Mouse (Mus musculus): Measurements from ENCODE around the gene Dpf1. TPM values are rescaled to one million over a fixed set of nuclear protein-coding genes. Genes with fewer than 3 reads are reported as not detected.

The Dpf1 gene
- polyA plus RNA-seq (2012; rRNA removed; ENCODE audit: low replicate concordance) = 0.48 and 2.4 TPM in 2 replicates

GRCm38 (mm10) chr7:29303738-29304462 is at the start of gene Dpf1:
Dpf1 (plus strand) TSS chr7:29303951.

DNA sequence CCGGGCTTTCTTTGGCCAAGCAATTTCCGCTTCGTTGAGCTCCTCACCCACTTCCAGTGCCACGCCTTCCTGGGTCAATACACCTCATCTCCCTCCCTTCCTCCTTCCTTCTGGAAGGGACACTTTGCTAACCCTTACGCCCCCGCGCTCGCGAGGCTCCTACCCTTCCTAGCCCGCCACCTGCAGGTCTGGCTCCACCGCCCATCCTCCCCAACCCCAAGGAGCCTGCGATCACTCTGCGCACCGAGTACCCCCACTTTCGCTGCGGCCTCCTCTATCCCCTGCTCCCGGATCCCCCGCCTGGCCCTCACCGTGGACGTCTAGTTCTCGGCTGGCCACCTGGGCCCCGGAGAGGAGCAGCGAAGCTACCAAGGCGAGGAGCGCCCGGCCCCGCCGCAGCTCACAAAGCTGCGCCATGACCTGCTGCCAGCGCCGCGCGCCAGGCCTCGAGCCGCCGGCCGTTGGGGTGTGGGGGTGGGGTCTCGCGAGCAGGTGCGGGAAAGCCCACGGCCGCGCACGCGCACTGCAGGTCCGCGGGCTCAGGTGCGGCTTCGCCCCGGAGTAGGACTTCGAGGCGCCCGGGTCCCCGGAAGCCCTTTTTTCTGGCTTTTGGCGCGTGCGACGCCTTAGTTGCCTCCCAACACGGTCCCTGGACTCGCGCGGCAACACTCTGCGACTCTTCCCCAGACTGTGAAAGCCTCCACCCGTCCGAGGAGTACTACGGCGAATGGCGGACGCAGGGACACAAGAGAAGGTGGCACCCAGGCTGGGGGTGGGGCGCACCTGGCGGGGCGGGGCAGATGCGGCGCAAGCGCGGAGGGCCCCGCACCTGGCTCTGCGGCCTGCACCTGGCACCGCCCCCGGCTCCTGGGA is 22.3 kb upstream of the Dpf1 start, which contains the start of gene Spint2:
Spint2 (minus strand) TSS at position 712 of the 873 bp plus-strand sequence.

GRCm38 (mm10) chr7:29288942-29289638 is 14.7 kb upstream of the Dpf1 start, which contains the start of gene Ppp1r14a:
Ppp1r14a (plus strand) TSS chr7:29289308.

Other genes starting within 250 kb of the Dpf1 start
- under 0.01 and 0.05 TPM in 2 replicates for gene Ryr1, start 178.8 kb upstream of the Dpf1 start, polyA plus RNA-seq (2012; rRNA removed; ENCODE audit: low replicate concordance)
- 3.5 and 4.2 TPM in 2 replicates for gene Rasgrp4, start 169.1 kb upstream of the Dpf1 start, polyA plus RNA-seq (2012; rRNA removed; ENCODE audit: low replicate concordance)
- gene Fam98c, start 147.7 kb upstream of the Dpf1 start, polyA plus RNA-seq (2012; rRNA removed; ENCODE audit: low replicate concordance) = 135 and 295 TPM in 2 replicates
- gene Ggn, start 133.7 kb upstream of the Dpf1 start, polyA plus RNA-seq (2012; rRNA removed; ENCODE audit: low replicate concordance) = 0.97 and 1.5 TPM in 2 replicates
- 1.1 and 2.2 TPM in 2 replicates for gene Spred3, start 133.5 kb upstream of the Dpf1 start, polyA plus RNA-seq (2012; rRNA removed; ENCODE audit: low replicate concordance)
- 80.4 and 112 TPM in 2 replicates for gene Psmd8, start 123.2 kb upstream of the Dpf1 start, polyA plus RNA-seq (2012; rRNA removed; ENCODE audit: low replicate concordance)
- 0.19 and 0.48 TPM in 2 replicates for gene Catsperg1, start 89.9 kb upstream of the Dpf1 start, polyA plus RNA-seq (2012; rRNA removed; ENCODE audit: low replicate concordance)
- gene Kcnk6, start 71.4 kb upstream of the Dpf1 start, polyA plus RNA-seq (2012; rRNA removed; ENCODE audit: low replicate concordance) = 22.4 and 52.7 TPM in 2 replicates
- 56.6 and 58.6 TPM in 2 replicates for gene Yif1b, start 65.6 kb upstream of the Dpf1 start, polyA plus RNA-seq (2012; rRNA removed; ENCODE audit: low replicate concordance)
- 437 and 814 TPM in 2 replicates for gene 2200002D01Rik, start 55.5 kb upstream of the Dpf1 start, polyA plus RNA-seq (2012; rRNA removed; ENCODE audit: low replicate concordance)
- gene Spint2, start 22.0 kb upstream of the Dpf1 start, polyA plus RNA-seq (2012; rRNA removed; ENCODE audit: low replicate concordance) = 764 and 2,886 TPM in 2 replicates
- 21.4 and 39.1 TPM in 2 replicates for gene Ppp1r14a, start 14.6 kb upstream of the Dpf1 start, polyA plus RNA-seq (2012; rRNA removed; ENCODE audit: low replicate concordance)
- 107 and 115 TPM in 2 replicates for gene Sipa1l3, start 214.7 kb downstream of the Dpf1 start, polyA plus RNA-seq (2012; rRNA removed; ENCODE audit: low replicate concordance)